Comparison of ENCODE assay signal across 11 mouse cellular contexts in genomic region chr13:51345321-51345720, GRCm38 (mm10).
DNase-seq lines count a peak whose midpoint lies in the region; ATAC-seq and TF ChIP-seq lines count a peak whose summit lies in the region.
"Had no signal": no experiment of that assay in that cellular context is flagged by ENCODE, and none has a peak within 500 bp of the region (broad histone marks: within the 10 kb centered on the region; RNA-seq: fewer than 3 reads in every experiment).

No protein-coding gene starts in this region.

- no peak for TF ChIP-seq CTCF in kidney, adult 2 months (conservative IDR thresholded peaks at IDR 0.05; ENCODE audit: insufficient read depth, insufficient read length, low read depth, low read length)

- H3K9ac ChIP-seq in intestine, embryonic 14.5 days (ENCODE audit: low read length): no peak overlapping the region
- no peak overlapping the region for H3K9ac ChIP-seq in intestine, embryonic 15.5 days
- H3K9ac ChIP-seq in embryonic facial prominence, embryonic 13.5 days: no peak overlapping the region
- H3K9ac ChIP-seq in limb, embryonic 15.5 days: no peak overlapping the region

- H3K4me2 ChIP-seq in intestine, embryonic 14.5 days (ENCODE audit: low read length): no peak overlapping the region
- H3K4me2 ChIP-seq in intestine, embryonic 15.5 days (replicated peaks): no peak overlapping the region
- no peak overlapping the region for H3K4me2 ChIP-seq in embryonic facial prominence, embryonic 13.5 days
- H3K4me2 ChIP-seq in limb, embryonic 15.5 days: no peak overlapping the region

- ATAC-seq in intestine, embryonic 14.5 days (replicated peaks; ENCODE audit: low FRiP score, low TSS enrichment, low read depth): no peak
- ATAC-seq in intestine, embryonic 15.5 days: no peak
- no peak for ATAC-seq in embryonic facial prominence, embryonic 13.5 days (ENCODE audit: insufficient number of reproducible peaks, insufficient read depth, low FRiP score, low TSS enrichment, low read depth)
- no peak for ATAC-seq in limb, embryonic 15.5 days (ENCODE audit: insufficient number of reproducible peaks, low FRiP score, low TSS enrichment, low read depth)

- no peak for DNase-seq in intestine, embryonic 14.5 days (ENCODE audit: low spot score)
- DNase-seq in hindbrain, embryonic 10.5 days (ENCODE audit: low spot score): no peak
- DNase-seq in left cerebral cortex, adult 9 months (ENCODE audit: low spot score in 2 of 2): no peak
- no peak for DNase-seq in MN1 (ENCODE audit: low spot score)
- DNase-seq in kidney, adult 2 months: no peak
- DNase-seq: cerebellum, adult 8-10 months; lung, adult 2 months had no signal

- H3K9me3 ChIP-seq in intestine, embryonic 14.5 days (ENCODE audit: control insufficient read depth, low read length): no peaks in the 10 kb centered on the region
- H3K9me3 ChIP-seq in intestine, embryonic 15.5 days: no peaks in the 10 kb centered on the region
- H3K9me3 ChIP-seq in embryonic facial prominence, embryonic 13.5 days: no peaks in the 10 kb centered on the region
- 0 out of 2 replicates have a peak, but pooled peaks cover 2% of the 10 kb centered on the region for H3K9me3 ChIP-seq in hindbrain, embryonic 10.5 days
- H3K9me3 ChIP-seq in limb, embryonic 15.5 days: no peaks in the 10 kb centered on the region
- H3K9me3 ChIP-seq: heart, embryonic 10.5 days had no signal

- no peak for TF ChIP-seq POLR2A in kidney, adult 2 months (IDR thresholded peaks at IDR 0.05; ENCODE audit: low read depth, low read length)

- peaks cover 6% of the 10 kb centered on the region; the same call in 1 of the 2 replicates for H3K4me1 ChIP-seq in intestine, embryonic 14.5 days (replicated peaks; ENCODE audit: control insufficient read depth, insufficient read depth, low read length)
- 0 out of 2 replicates have a peak, but pooled peaks cover 6% of the 10 kb centered on the region for H3K4me1 ChIP-seq in intestine, embryonic 15.5 days (replicated peaks)
- H3K4me1 ChIP-seq in embryonic facial prominence, embryonic 13.5 days: peaks cover 42% of the 10 kb centered on the region
- peaks cover 39% of the 10 kb centered on the region for H3K4me1 ChIP-seq in hindbrain, embryonic 10.5 days (replicated peaks)
- H3K4me1 ChIP-seq in limb, embryonic 15.5 days: peaks cover 14% of the 10 kb centered on the region
- no peaks in the 10 kb centered on the region for H3K4me1 ChIP-seq in kidney, adult 2 months (ENCODE audit: control insufficient read depth, insufficient read depth, low read length)

- H3K36me3 ChIP-seq in intestine, embryonic 14.5 days (ENCODE audit: control insufficient read depth, insufficient read depth, low read length): no peaks in the 10 kb centered on the region
- no peaks in the 10 kb centered on the region for H3K36me3 ChIP-seq in intestine, embryonic 15.5 days
- no peaks in the 10 kb centered on the region for H3K36me3 ChIP-seq in embryonic facial prominence, embryonic 13.5 days
- H3K36me3 ChIP-seq in hindbrain, embryonic 10.5 days: no peaks in the 10 kb centered on the region
- H3K36me3 ChIP-seq in limb, embryonic 15.5 days: no peaks in the 10 kb centered on the region
- no peaks in the 10 kb centered on the region for H3K36me3 ChIP-seq in kidney, adult 2 months (ENCODE audit: control insufficient read depth, insufficient read depth, low read length)
- H3K36me3 ChIP-seq: heart, embryonic 10.5 days had no signal

- 0 out of 2 replicates have a peak overlapping the region, but pooled peaks have one; percentile 16 for H3K27ac ChIP-seq in intestine, embryonic 14.5 days (ENCODE audit: low read depth)
- H3K27ac ChIP-seq in intestine, embryonic 15.5 days: no peak overlapping the region
- peak overlapping the region; percentile 86 for H3K27ac ChIP-seq in embryonic facial prominence, embryonic 13.5 days
- peak overlapping the region; percentile 86 for H3K27ac ChIP-seq in hindbrain, embryonic 10.5 days
- H3K27ac ChIP-seq in limb, embryonic 15.5 days: peak overlapping the region; percentile 78
- H3K27ac ChIP-seq in kidney, adult 2 months (ENCODE audit: insufficient read depth, low read depth, low read length): no peak overlapping the region
- H3K27ac ChIP-seq: heart, embryonic 10.5 days had no signal

- no peaks in the 10 kb centered on the region for H3K27me3 ChIP-seq in intestine, embryonic 14.5 days (replicated peaks; ENCODE audit: control insufficient read depth, insufficient read depth, low read length)
- H3K27me3 ChIP-seq in intestine, embryonic 15.5 days (replicated peaks): no peaks in the 10 kb centered on the region
- no peaks in the 10 kb centered on the region for H3K27me3 ChIP-seq in embryonic facial prominence, embryonic 13.5 days
- H3K27me3 ChIP-seq in hindbrain, embryonic 10.5 days (ENCODE audit: insufficient read depth, poor library complexity, severe bottlenecking): no peaks in the 10 kb centered on the region
- no peaks in the 10 kb centered on the region for H3K27me3 ChIP-seq in limb, embryonic 15.5 days
- H3K27me3 ChIP-seq in kidney, adult 2 months (replicated peaks; ENCODE audit: control insufficient read depth, insufficient read depth, low read length): no peaks in the 10 kb centered on the region

- WGBS in intestine, embryonic 14.5 days: 82% methylated on average over 4 of the region's 4 CpGs
- WGBS in intestine, embryonic 15.5 days: 88% methylated on average over 4 of the region's 4 CpGs
- 75% methylated on average over 4 of the region's 4 CpGs for WGBS in embryonic facial prominence, embryonic 13.5 days
- 78% methylated on average over 4 of the region's 4 CpGs for WGBS in hindbrain, embryonic 10.5 days
- 81% methylated on average over 4 of the region's 4 CpGs for WGBS in limb, embryonic 15.5 days
- WGBS in kidney, adult 2 months: 90% methylated on average over 4 of the region's 4 CpGs

- H3K4me3 ChIP-seq in intestine, embryonic 14.5 days (ENCODE audit: low read depth, low read length): no peak overlapping the region
- no peak overlapping the region for H3K4me3 ChIP-seq in intestine, embryonic 15.5 days (replicated peaks)
- no peak overlapping the region for H3K4me3 ChIP-seq in embryonic facial prominence, embryonic 13.5 days
- no peak overlapping the region for H3K4me3 ChIP-seq in hindbrain, embryonic 10.5 days
- H3K4me3 ChIP-seq in limb, embryonic 15.5 days: no peak overlapping the region
- no peak overlapping the region for H3K4me3 ChIP-seq in kidney, adult 2 months (ENCODE audit: insufficient read depth, low read depth, low read length)
- H3K4me3 ChIP-seq: heart, embryonic 10.5 days had no signal

Comparison
In these comparisons a context has a peak if more than half of its experiments do, and no peak if none do; other contexts are left out.
1. H3K27ac ChIP-seq: peak in intestine, embryonic 14.5 days (single experiment), embryonic facial prominence, embryonic 13.5 days (single experiment), hindbrain, embryonic 10.5 days (single experiment) and limb, embryonic 15.5 days (single experiment); none in intestine, embryonic 15.5 days (single experiment) and kidney, adult 2 months (single experiment).